Mouse (Mus musculus) Patski (cell line): ENCODE measurements around the gene Gm44502. TPM values are rescaled to one million over a fixed set of nuclear protein-coding genes. Genes with fewer than 3 reads are reported as not detected.

ENCODE experiments used
- ATAC-seq: fragments of 100-300 bp; one replicate; pipeline ENCODE4 v1.8.0; 2021
- CTCF ChIA-PET: fragments of 350-600 bp; sonication (Branson Sonifier 250); formaldehyde crosslinking; loops from one replicate; lab custom pipeline; 2022; ENCODE audit warnings: inconsistent platforms; lab: Charles Lee
- POLR2A ChIA-PET: fragments of 350-600 bp; sonication (Branson Sonifier 250); formaldehyde crosslinking; loops from one replicate; lab custom pipeline; 2022; ENCODE audit warnings: antibody characterized with exemption, inconsistent platforms; lab: Charles Lee
- DNase-seq: peaks from one replicate; pipeline ENCODE4 v3.0.0-alpha.2; 2011; ENCODE audit warnings: low read depth, low spot score
- H3K27me3 ChIP-seq: fragments of 371-371 bp; one replicate; pipeline ENCODE4 v1.5.1; 2021
- CTCF ChIP-seq: fragments of 100-300 bp; IDR thresholded peaks from one replicate; pipeline ENCODE4 v1.5.1; 2021
- in situ Hi-C: fragments of 300-500 bp; cut with MboI; formaldehyde crosslinking; loops from 3 replicates; pipeline ENCODE4 v1.11.1; 2018; ENCODE audit warnings: low pct_unique_long_range_greater_than_20kb, mixed read lengths
- polyA plus RNA-seq: library from polyadenylated mRNA; unstranded; gene quantifications from one replicate; pipeline ENCODE4 v1.2.3, GENCODE M21; 2021

The Gm44502 gene
- polyA plus RNA-seq, 1 experiment from 2014 or later, result not detected

GRCm38 (mm10) chr15:89376957-89377356 lies 52.5 kb downstream of the Gm44502 start, which contains the start of gene Tymp:
TSS of gene Tymp (minus strand) at chr15:89377039.
- TF ChIP-seq CTCF, result no peak
- no peak for DNase-seq
- in situ Hi-C loops, result loop anchor here (10.0 kb wide), 1 partner anchor 552 kb away; no protein-coding TSS in a partner anchor
- CTCF ChIA-PET, result no interaction called here
- POLR2A ChIA-PET, result no interaction called here
- H3K27me3 ChIP-seq, result peaks cover 30% of the 10 kb centered on the region
- no peak for ATAC-seq

GRCm38 (mm10) chr15:89376040-89376439 lies 53.5 kb downstream of the Gm44502 start:
- DNase-seq, result no peak
- in situ Hi-C loops, result loop anchor here (10.0 kb wide), 1 partner anchor 551 kb away; no protein-coding TSS in a partner anchor
- ATAC-seq, result no peak
- no peak for TF ChIP-seq CTCF
- ChIA-PET CTCF (no interaction called here), POLR2A (no interaction called here)
- peaks cover 27% of the 10 kb centered on the region for H3K27me3 ChIP-seq

DNA sequence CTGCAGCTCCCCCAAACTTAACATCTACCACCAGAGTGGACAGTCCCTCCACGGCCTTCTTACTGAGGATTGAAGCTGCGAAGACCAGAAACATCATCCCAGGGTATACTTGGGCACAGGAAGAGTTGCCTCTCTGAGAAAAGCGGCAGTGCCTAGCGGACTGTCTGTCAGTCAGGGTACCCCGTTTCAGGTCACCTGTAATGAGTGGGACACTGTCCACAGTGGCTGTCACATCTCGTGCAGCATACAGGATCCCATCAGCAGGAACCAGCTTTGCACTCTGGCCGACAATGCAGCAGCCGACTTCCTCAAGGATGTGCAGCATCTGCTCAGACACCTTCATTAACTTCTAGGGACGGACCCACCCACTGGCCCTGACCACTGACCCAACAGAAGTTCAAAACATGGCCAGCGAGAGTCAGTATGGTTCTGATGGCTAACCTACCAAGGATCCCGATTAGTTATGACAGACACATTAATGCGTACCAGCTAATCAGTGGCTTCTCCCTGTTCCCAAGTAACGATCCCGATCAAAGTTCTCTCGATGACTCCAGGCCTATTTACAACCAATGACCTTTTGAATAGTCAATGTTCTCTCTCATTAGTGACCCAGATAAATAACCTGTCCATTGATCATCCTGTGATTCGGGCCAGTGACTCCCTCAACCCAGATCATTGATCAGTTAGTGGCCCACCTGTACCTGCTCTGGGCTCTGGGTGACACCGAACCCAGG lies 54.5 kb downstream of the Gm44502 start:
- DNase-seq, result no peak
- peaks cover 18% of the 10 kb centered on the region for H3K27me3 ChIP-seq
- in situ Hi-C loops, result loop anchor here (10.0 kb wide), 1 partner anchor 550 kb away; no protein-coding TSS in a partner anchor
- ATAC-seq, result no peak
- no peak for TF ChIP-seq CTCF
- ChIA-PET CTCF (interaction anchor here (1.3 to 2.9 kb wide), 4 partner anchors 11 to 156 kb away, joined by 3 to 20 read pairs (median 4); no protein-coding TSS in a partner anchor), POLR2A (interaction anchor here (2.1 kb wide), 1 partner anchor 55 kb away, joined by 6 read pairs; the partner anchor contains the start of genes C730034F03Rik, Chkb and Gm44502)

DNA sequence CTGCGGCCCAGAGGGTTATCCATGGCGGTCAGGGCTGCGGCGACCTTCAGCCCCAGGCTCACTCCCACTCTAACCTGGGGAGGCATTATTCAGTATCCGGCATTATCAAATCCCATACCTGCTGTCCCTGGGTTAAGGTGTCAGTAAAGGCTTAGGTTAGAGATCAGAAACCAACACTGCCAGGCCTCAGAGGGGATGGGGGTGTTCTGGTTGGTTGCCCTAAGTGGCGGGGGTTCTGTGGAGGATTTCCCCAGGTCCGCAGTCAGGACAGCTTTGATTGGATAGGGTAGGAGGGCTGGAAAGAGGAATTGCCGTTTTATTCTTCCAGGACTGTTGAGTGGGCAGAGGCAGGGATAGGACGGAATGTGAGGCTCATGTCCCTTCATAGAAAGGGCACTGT lies 55.2 kb downstream of the Gm44502 start:
- DNase-seq, result no peak
- POLR2A ChIA-PET, result interaction anchor here (2.1 kb wide), 1 partner anchor 55 kb away, joined by 6 read pairs; the partner anchor contains the start of genes C730034F03Rik, Chkb and Gm44502
- ATAC-seq, result peak; percentile 7
- CTCF ChIA-PET, result interaction anchor here (0.9 to 2.9 kb wide), 13 partner anchors 10 to 158 kb away, joined by 3 to 20 read pairs (median 3); partner anchors contain the start of genes Lmf2 and Ncaph2
- in situ Hi-C loops, result loop anchor here (10.0 kb wide), 1 partner anchor 550 kb away; no protein-coding TSS in a partner anchor
- H3K27me3 ChIP-seq, result peaks cover 16% of the 10 kb centered on the region
- TF ChIP-seq CTCF, result no peak

DNA sequence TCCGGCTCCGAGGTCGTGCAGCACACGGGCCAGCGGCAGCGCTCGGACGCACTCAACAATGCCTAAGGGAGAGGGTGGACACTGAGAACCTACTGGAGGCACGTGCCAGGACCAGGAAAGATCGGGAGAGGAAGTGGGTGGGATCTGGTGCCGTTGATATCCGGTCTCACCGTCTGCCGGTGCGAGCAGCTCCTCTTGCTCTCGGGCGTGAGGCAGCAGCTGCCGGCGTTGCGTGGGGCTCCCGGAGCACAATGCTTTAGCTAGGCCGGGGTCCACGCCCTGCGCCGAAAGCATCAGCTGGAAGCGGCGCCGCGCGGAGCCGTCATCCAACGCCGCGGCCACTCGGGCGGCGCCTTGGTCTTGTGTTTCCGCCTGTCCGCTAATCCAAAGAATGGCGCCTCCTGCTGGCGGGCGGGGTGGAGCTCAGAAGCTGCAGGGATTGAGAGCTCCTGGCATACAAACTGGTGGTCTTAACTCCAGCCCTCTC lies 55.7 kb downstream of the Gm44502 start, which contains the start of gene Sco2:
Gene Sco2 (minus strand): TSS at position 85 of the 487 bp plus-strand sequence.
- ChIA-PET CTCF (interaction anchor here (0.6 to 2.9 kb wide), 15 partner anchors 10 to 157 kb away, joined by 3 to 20 read pairs (median 4); partner anchors contain the start of genes Lmf2 and Ncaph2), POLR2A (interaction anchor here (1.3 to 2.3 kb wide), 5 partner anchors 14 to 163 kb away, joined by 3 to 9 read pairs (median 6); partner anchors contain the start of genes C730034F03Rik, Chkb, Gm44502 and Lmf2)
- in situ Hi-C loops, result loop anchor here (10.0 kb wide), 1 partner anchor 549 kb away; no protein-coding TSS in a partner anchor
- peak; percentile 34 for DNase-seq
- peaks cover 10% of the 10 kb centered on the region for H3K27me3 ChIP-seq
- TF ChIP-seq CTCF, result no peak
- ATAC-seq, result peak; percentile 78

DNA sequence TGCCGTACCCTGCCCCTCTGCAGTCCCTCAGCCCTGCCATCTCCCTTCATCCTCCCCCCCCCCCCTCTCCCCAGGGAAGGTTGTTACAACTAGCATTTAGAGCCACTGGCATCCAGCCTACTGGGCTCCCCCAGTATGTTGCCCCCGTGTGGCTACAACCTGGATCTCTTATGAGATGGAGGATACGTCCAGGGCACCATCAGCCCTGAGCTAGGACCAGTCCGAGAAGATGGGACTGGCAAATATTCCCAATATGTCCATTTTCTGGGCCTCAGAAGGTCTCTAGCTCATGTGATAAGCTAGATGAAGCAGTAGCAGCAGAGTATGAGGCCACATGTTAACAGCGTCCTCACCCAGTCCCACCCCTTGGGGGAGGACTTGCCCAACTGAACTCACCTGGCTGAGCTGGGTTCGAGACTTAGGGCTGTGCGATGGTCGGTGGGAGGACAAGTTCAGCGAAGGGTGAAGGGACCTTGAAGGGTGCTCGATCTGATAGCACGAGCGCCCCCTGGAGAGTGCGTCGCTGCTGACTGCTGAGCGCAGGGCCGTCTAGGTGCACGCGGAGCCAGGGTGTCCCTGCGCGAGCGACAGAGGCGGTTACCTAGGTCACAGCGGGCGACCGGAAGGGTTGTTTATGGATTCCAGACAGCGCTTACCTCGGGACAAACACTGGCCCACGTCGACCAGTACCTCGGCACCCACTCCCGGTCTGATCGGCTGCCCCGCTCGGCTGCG lies 56.3 kb downstream of the Gm44502 start:
- ChIA-PET CTCF (interaction anchor here (0.6 to 2.9 kb wide), 18 partner anchors 9 to 157 kb away, joined by 3 to 20 read pairs (median 4); partner anchors contain the start of genes Lmf2 and Ncaph2), POLR2A (interaction anchor here (0.6 to 2.3 kb wide), 7 partner anchors 9 to 625 kb away, joined by 3 to 9 read pairs (median 3); partner anchors contain the start of genes C730034F03Rik, Chkb, Gm44502 and Lmf2)
- in situ Hi-C loops, result loop anchor here (10.0 kb wide), 1 partner anchor 548 kb away; no protein-coding TSS in a partner anchor
- ATAC-seq (peak; percentile 83), DNase-seq (peak; percentile 41)
- peaks cover 4% of the 10 kb centered on the region for H3K27me3 ChIP-seq
- TF ChIP-seq CTCF, result no peak

DNA sequence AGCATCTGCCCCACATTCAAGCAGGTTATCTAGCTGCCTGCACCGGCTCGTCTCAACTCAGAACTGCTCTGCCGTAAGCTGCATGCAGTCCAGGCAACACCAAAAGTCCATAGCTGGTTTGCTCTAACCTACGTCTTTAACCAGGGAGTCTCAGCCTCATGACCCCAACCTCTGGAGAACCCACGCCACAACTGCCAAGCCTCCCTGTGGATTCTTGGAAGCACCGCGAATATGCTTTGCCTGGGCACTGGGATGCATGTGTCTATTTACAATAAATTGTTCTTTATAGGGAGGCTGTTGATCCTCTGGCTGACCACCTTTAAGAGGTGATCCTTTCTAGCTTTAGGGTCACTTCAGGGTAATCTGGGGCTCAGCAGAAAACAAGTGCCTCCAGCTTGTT lies 57.0 kb downstream of the Gm44502 start:
- H3K27me3 ChIP-seq, result no peaks in the 10 kb centered on the region
- in situ Hi-C loops, result loop anchor here (10.0 kb wide), 1 partner anchor 548 kb away; no protein-coding TSS in a partner anchor
- ChIA-PET POLR2A (interaction anchor here (1.1 to 2.3 kb wide), 5 partner anchors 8 to 162 kb away, joined by 3 to 9 read pairs (median 3); partner anchors contain the start of genes Lmf2 and Ncaph2), CTCF (interaction anchor here (0.7 to 2.9 kb wide), 8 partner anchors 8 to 85 kb away, joined by 3 to 20 read pairs (median 6); partner anchors contain the start of genes Lmf2 and Ncaph2)
- ATAC-seq (no peak), DNase-seq (no peak)
- TF ChIP-seq CTCF, result no peak

DNA sequence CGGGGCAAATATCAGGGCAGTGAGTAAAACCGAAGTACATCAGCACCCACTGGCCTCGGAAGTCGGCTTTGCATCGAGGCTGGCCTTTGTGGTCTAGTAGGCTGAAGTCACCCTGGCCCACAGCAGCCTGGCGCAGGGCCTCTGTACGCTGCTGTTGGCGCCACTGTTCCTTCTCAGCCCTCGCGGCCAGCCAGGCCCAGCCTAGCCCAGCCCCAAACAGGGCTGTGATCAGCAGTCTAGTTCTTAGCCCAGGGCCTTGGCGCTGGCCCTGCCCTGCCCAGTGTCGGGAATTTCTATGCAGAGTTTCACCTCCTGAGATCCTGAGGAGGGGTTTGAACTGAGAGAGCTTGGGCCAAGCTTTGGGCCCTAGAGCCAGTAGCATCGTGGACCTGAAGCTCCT lies 57.4 kb downstream of the Gm44502 start:
- ChIA-PET POLR2A (interaction anchor here (1.1 to 2.3 kb wide), 4 partner anchors 8 to 162 kb away, joined by 3 to 9 read pairs (median 5); partner anchors contain the start of genes Lmf2 and Ncaph2), CTCF (interaction anchor here (1.2 to 2.9 kb wide), 5 partner anchors 8 to 63 kb away, joined by 3 to 20 read pairs (median 7); partner anchors contain the start of genes Lmf2 and Ncaph2)
- in situ Hi-C loops, result loop anchor here (10.0 kb wide), 1 partner anchor 547 kb away; no protein-coding TSS in a partner anchor
- ATAC-seq (no peak), DNase-seq (no peak)
- H3K27me3 ChIP-seq, result no peaks in the 10 kb centered on the region
- no peak for TF ChIP-seq CTCF

Other genes starting within 250 kb of the Gm44502 start
- gene Plxnb2, start 248.9 kb downstream of the Gm44502 start, polyA plus RNA-seq, result 444 TPM
- gene Dennd6b, start 233.2 kb downstream of the Gm44502 start, polyA plus RNA-seq, result 11.3 TPM
- 37.2 TPM for gene Ppp6r2, start 218.1 kb downstream of the Gm44502 start, polyA plus RNA-seq
- gene Sbf1, start 114.4 kb downstream of the Gm44502 start, polyA plus RNA-seq, result 150 TPM
- 0.14 TPM for gene Adm2, start 107.0 kb downstream of the Gm44502 start, polyA plus RNA-seq
- gene Miox, start 95.3 kb downstream of the Gm44502 start, polyA plus RNA-seq, result not detected
- gene Lmf2, start 74.0 kb downstream of the Gm44502 start, polyA plus RNA-seq, result 65.9 TPM
- 106 TPM for gene Ncaph2, start 74.0 kb downstream of the Gm44502 start, polyA plus RNA-seq
- gene Sco2, start 55.9 kb downstream of the Gm44502 start, polyA plus RNA-seq, result 24.2 TPM
- 3.0 TPM for gene Tymp, start 52.7 kb downstream of the Gm44502 start, polyA plus RNA-seq
- gene Odf3b, start 50.4 kb downstream of the Gm44502 start, polyA plus RNA-seq, result 0.36 TPM
- gene Klhdc7b, start 44.8 kb downstream of the Gm44502 start, polyA plus RNA-seq, result not detected
- not detected for gene Syce3, start 19.2 kb downstream of the Gm44502 start, polyA plus RNA-seq
- gene Cpt1b, start 3.8 kb downstream of the Gm44502 start, polyA plus RNA-seq, result 1.7 TPM
- gene C730034F03Rik, start 107 bp downstream of the Gm44502 start, polyA plus RNA-seq, result 1.3 TPM
- 63.5 TPM for gene Chkb, start 212 bp upstream of the Gm44502 start, polyA plus RNA-seq
- gene Mapk8ip2, start 24.2 kb upstream of the Gm44502 start, polyA plus RNA-seq, result 0.17 TPM
- gene Arsa, start 47.7 kb upstream of the Gm44502 start, polyA plus RNA-seq, result 71.1 TPM
- 2.0 TPM for gene Shank3, start 69.9 kb upstream of the Gm44502 start, polyA plus RNA-seq
- gene Acr, start 138.6 kb upstream of the Gm44502 start, polyA plus RNA-seq, result not detected
- gene Rabl2, start 162.2 kb upstream of the Gm44502 start, polyA plus RNA-seq, result 41.4 TPM